Mouse (Mus musculus) lung, adult 2 months (tissue): Measurements from ENCODE around the gene Tpcn1. TPM values are rescaled to one million over a fixed set of nuclear protein-coding genes. Genes with fewer than 3 reads are reported as not detected.

ENCODE experiments used
- DNase-seq: peaks from one replicate; pipeline ENCODE4 v3.0.0; 2022
- H3K4me1 ChIP-seq: fragments of 200-500 bp; 2 replicates; pipeline ENCODE4 v1.6.1; 2011; ENCODE audit warnings: low read length; ENCODE audit not compliant: control insufficient read depth, insufficient read depth
- H3K4me3 ChIP-seq: fragments of 200-500 bp; replicated peaks from 2 replicates; pipeline ENCODE3; 2011; ENCODE audit warnings: low read depth, mild to moderate bottlenecking, control low read depth, low read length; ENCODE audit errors: extremely low read depth
- CTCF ChIP-seq: fragments of 200-500 bp; IDR thresholded peaks from 2 replicates; pipeline ENCODE4 v1.5.1; 2011; ENCODE audit warnings: mild to moderate bottlenecking, low read length, control low read depth; ENCODE audit not compliant: insufficient read depth
- POLR2A ChIP-seq: fragments of 200-500 bp; IDR thresholded peaks from 2 replicates; pipeline ENCODE4 v1.6.1; 2011; ENCODE audit warnings: low read depth, mild to moderate bottlenecking, control low read depth, low read length, borderline replicate concordance; ENCODE audit errors: extremely low read depth
- WGBS: fragments of 180-500 bp; shearing (Covaris S2); methylation state at CpG from one replicate; pipeline ENCODE4 v1.1.7; 2018; 5-methylcytosine and 5-hydroxymethylcytosine counted together
- polyA plus RNA-seq: library from polyadenylated mRNA; depleted of rRNA; stranded (reverse); fragments of >200 nt; gene quantifications from 2 replicates; pipeline ENCODE4 v1.2.3, GENCODE M21; 2012

Gene Tpcn1
- polyA plus RNA-seq, 1 experiment, result 89.2 TPM

GRCm38 (mm10) chr5:120571056-120571740 lies 17.3 kb downstream of the Tpcn1 start:
- no peak overlapping the region for H3K4me3 ChIP-seq
- WGBS, result 64% methylated on average over 14 of the region's 14 CpGs
- H3K4me1 ChIP-seq, result peaks cover 14% of the 10 kb centered on the region
- DNase-seq, result no peak
- no peak for TF ChIP-seq POLR2A
- TF ChIP-seq CTCF, result no peak

- 62% methylated on average over 11 of the region's 11 CpGs for WGBS
- H3K4me1 ChIP-seq, result peaks cover 20% of the 10 kb centered on the region
- TF ChIP-seq CTCF (no peak), POLR2A (no peak)
Measured at GRCm38 (mm10) chr5:120570289-120570897, 18.1 kb downstream of the Tpcn1 start.

GRCm38 (mm10) chr5:120569791-120570190 lies 18.7 kb downstream of the Tpcn1 start:
- H3K4me1 ChIP-seq, result peaks cover 22% of the 10 kb centered on the region
- TF ChIP-seq POLR2A (no peak), CTCF (no peak)
- H3K4me3 ChIP-seq, result no peak overlapping the region
- no peak for DNase-seq
- 78% methylated on average over 3 of the region's 3 CpGs for WGBS

More at GRCm38 (mm10) chr5:120570289-120570897, 18.1 kb downstream of the Tpcn1 start:
- no peak for DNase-seq
- H3K4me3 ChIP-seq, result no peak overlapping the region

GRCm38 (mm10) chr5:120568964-120569363 lies 19.5 kb downstream of the Tpcn1 start:
- 84% methylated on average over 4 of the region's 4 CpGs for WGBS
- Histone ChIP-seq H3K4me1 (peaks cover 21% of the 10 kb centered on the region), H3K4me3 (no peak overlapping the region)
- no peak for TF ChIP-seq CTCF
- TF ChIP-seq POLR2A, result no peak
- DNase-seq, result no peak

- TF ChIP-seq POLR2A, result no peak
- no peak for TF ChIP-seq CTCF
- Histone ChIP-seq H3K4me3 (no peak overlapping the region), H3K4me1 (peaks cover 25% of the 10 kb centered on the region)
- WGBS, result 72% methylated on average over 9 of the region's 9 CpGs
- no peak for DNase-seq
Measured at GRCm38 (mm10) chr5:120568336-120568768, 20.1 kb downstream of the Tpcn1 start.

- TF ChIP-seq CTCF (no peak), POLR2A (no peak)
- DNase-seq, result no peak
- Histone ChIP-seq H3K4me3 (no peak overlapping the region), H3K4me1 (peaks cover 30% of the 10 kb centered on the region)
- 80% methylated on average over 14 of the region's 14 CpGs for WGBS
Measured at GRCm38 (mm10) chr5:120567761-120568211, 20.7 kb downstream of the Tpcn1 start.

- Histone ChIP-seq H3K4me3 (no peak overlapping the region), H3K4me1 (peaks cover 32% of the 10 kb centered on the region)
- WGBS, result 63% methylated on average over 21 of the region's 21 CpGs
- no peak for TF ChIP-seq POLR2A
- no peak for TF ChIP-seq CTCF
- DNase-seq, result no peak
Measured at GRCm38 (mm10) chr5:120567253-120567701, 21.2 kb downstream of the Tpcn1 start.

- H3K4me3 ChIP-seq, result no peak overlapping the region
- no peak for DNase-seq
- peaks cover 32% of the 10 kb centered on the region for H3K4me1 ChIP-seq
- no peak for TF ChIP-seq POLR2A
- no peak for TF ChIP-seq CTCF
- WGBS, result 35% methylated on average over 9 of the region's 9 CpGs
Measured at GRCm38 (mm10) chr5:120566681-120567252, 21.7 kb downstream of the Tpcn1 start.

GRCm38 (mm10) chr5:120566101-120566500 lies 22.4 kb downstream of the Tpcn1 start:
- TF ChIP-seq POLR2A (no peak), CTCF (no peak)
- H3K4me1 ChIP-seq, result peaks cover 33% of the 10 kb centered on the region
- WGBS, result 48% methylated on average over 5 of the region's 5 CpGs
- DNase-seq, result no peak
- H3K4me3 ChIP-seq, result no peak overlapping the region
